Mouse (Mus musculus) skeletal muscle tissue, adult 2 months (tissue): ENCODE data around the gene Defb35.
"Not testable (repeated sequence)": the region's sequence is repeated elsewhere in the genome, so short reads cannot be mapped to it uniquely, and the experiment has no call there.

Source experiments
- DNase-seq: peaks from one replicate; pipeline ENCODE4 v3.0.0-alpha.2; 2012; ENCODE audit warnings: low read depth, low spot score

The Defb35 gene

GRCm38 (mm10) chr8:21938052-21938451 lies at the start of gene Defb35:
Defb35 (plus strand) TSS chr8:21938352.
- not testable (repeated sequence) for DNase-seq

GRCm38 (mm10) chr8:21906290-21906689 lies 31.9 kb upstream of the Defb35 start, which contains the start of gene Defb11:
Defb11 (minus strand) TSS chr8:21906412.
- DNase-seq = not testable (repeated sequence)

GRCm38 (mm10) chr8:21911931-21912330 lies 26.2 kb upstream of the Defb35 start:
- no peak for DNase-seq

- no peak for DNase-seq
Observed at GRCm38 (mm10) chr8:21912554-21912953, 25.6 kb upstream of the Defb35 start.

GRCm38 (mm10) chr8:21915625-21916024 lies 22.5 kb upstream of the Defb35 start:
- no peak for DNase-seq

GRCm38 (mm10) chr8:21930754-21931153 lies 7.4 kb upstream of the Defb35 start:
- DNase-seq = not testable (repeated sequence)

GRCm38 (mm10) chr8:21932610-21933009 lies 5.5 kb upstream of the Defb35 start, which contains the start of gene Defb15:
Defb15 (minus strand) TSS chr8:21932710.
- no peak for DNase-seq

- no peak for DNase-seq
Observed at GRCm38 (mm10) chr8:21946462-21946861, 8.3 kb downstream of the Defb35 start, which contains the start of gene Defb13. Defb13 (plus strand) TSS chr8:21946762.

- DNase-seq = no peak
Observed at GRCm38 (mm10) chr8:21947311-21948017, 9.3 kb downstream of the Defb35 start.

GRCm38 (mm10) chr8:21955321-21955720 lies 17.2 kb downstream of the Defb35 start:
- DNase-seq = no peak

- DNase-seq = no peak
Observed at GRCm38 (mm10) chr8:21956336-21956735, 18.2 kb downstream of the Defb35 start.

- DNase-seq = no peak
Observed at GRCm38 (mm10) chr8:21958414-21958813, 20.3 kb downstream of the Defb35 start, which contains the start of gene Fam90a1a. Fam90a1a (plus strand) TSS chr8:21958714.

- DNase-seq = no peak
Observed at GRCm38 (mm10) chr8:21966646-21967045, 28.5 kb downstream of the Defb35 start.

GRCm38 (mm10) chr8:21969475-21969874 lies 31.3 kb downstream of the Defb35 start, which contains the start of gene Ccdc70:
Ccdc70 (plus strand) TSS chr8:21969775.
- no peak for DNase-seq

GRCm38 (mm10) chr8:21978193-21978592 lies 40.0 kb downstream of the Defb35 start:
- DNase-seq = no peak

GRCm38 (mm10) chr8:21981664-21982337 lies 43.6 kb downstream of the Defb35 start:
- no peak for DNase-seq
